Mouse (Mus musculus) neural tube, embryonic 12.5 days (tissue): ENCODE results near the gene Gm20388. TPM values are rescaled to one million over a fixed set of nuclear protein-coding genes. Genes with fewer than 3 reads are reported as not detected.
A peak's percentile ranks its signal among the peaks of the same experiment; 100 is the strongest.

Experiments used
- ATAC-seq: fragments of 200-750 bp; cut with Nextera tagmentation; 2 replicates; pipeline ENCODE4 v1.8.0; 2017; ENCODE audit warnings: low read depth, mild to moderate bottlenecking, moderate TSS enrichment, moderate library complexity; ENCODE audit not compliant: low FRiP score
- H3K27ac ChIP-seq: fragments of 300-500 bp; sonication (generic); 2 replicates; pipeline ENCODE4 v1.5.1; 2016
- H3K27me3 ChIP-seq: fragments of 300-500 bp; sonication (generic); replicated peaks from 2 replicates; pipeline ENCODE4 v1.6.1; 2016; ENCODE audit warnings: mild to moderate bottlenecking
- H3K36me3 ChIP-seq: fragments of 300-500 bp; sonication (generic); 2 replicates; pipeline ENCODE4 v1.6.1; 2016; ENCODE audit warnings: mild to moderate bottlenecking
- H3K4me1 ChIP-seq: fragments of 300-500 bp; sonication (generic); 2 replicates; pipeline ENCODE4 v1.6.1; 2016
- H3K4me2 ChIP-seq: fragments of 300-500 bp; sonication (generic); replicated peaks from 2 replicates; pipeline ENCODE4 v1.6.1; 2016; ENCODE audit warnings: mild to moderate bottlenecking
- H3K4me3 ChIP-seq: fragments of 300-500 bp; sonication (generic); 2 replicates; pipeline ENCODE4 v1.5.1; 2016
- H3K9ac ChIP-seq: fragments of 300-500 bp; sonication (generic); 2 replicates; pipeline ENCODE4 v1.6.1; 2016; ENCODE audit warnings: mild to moderate bottlenecking
- H3K9me3 ChIP-seq: fragments of 300-500 bp; sonication (generic); 2 replicates; pipeline ENCODE4 v1.6.1; 2016; ENCODE audit warnings: mild to moderate bottlenecking
- WGBS: fragments of 180-500 bp; shearing (Covaris S2); methylation state at CpG from one replicate; pipeline ENCODE4 v1.1.7; 2016; 5-methylcytosine and 5-hydroxymethylcytosine counted together
- polyA plus RNA-seq: library from polyadenylated mRNA; unstranded; fragments of >200 nt; fragmentation: Nextera tagmentation; extraction: Ambion mirVana; gene quantifications from 2 replicates; pipeline ENCODE4 v1.2.1, GENCODE M21; 2016

Gene Gm20388
- polyA plus RNA-seq, 1 experiment from 2014 or later = not detected

GRCm38 (mm10) chr8:122735110-122735509 is 2824.5 kb downstream of the Gm20388 start:
- no peak overlapping the region for H3K27ac ChIP-seq

DNA sequence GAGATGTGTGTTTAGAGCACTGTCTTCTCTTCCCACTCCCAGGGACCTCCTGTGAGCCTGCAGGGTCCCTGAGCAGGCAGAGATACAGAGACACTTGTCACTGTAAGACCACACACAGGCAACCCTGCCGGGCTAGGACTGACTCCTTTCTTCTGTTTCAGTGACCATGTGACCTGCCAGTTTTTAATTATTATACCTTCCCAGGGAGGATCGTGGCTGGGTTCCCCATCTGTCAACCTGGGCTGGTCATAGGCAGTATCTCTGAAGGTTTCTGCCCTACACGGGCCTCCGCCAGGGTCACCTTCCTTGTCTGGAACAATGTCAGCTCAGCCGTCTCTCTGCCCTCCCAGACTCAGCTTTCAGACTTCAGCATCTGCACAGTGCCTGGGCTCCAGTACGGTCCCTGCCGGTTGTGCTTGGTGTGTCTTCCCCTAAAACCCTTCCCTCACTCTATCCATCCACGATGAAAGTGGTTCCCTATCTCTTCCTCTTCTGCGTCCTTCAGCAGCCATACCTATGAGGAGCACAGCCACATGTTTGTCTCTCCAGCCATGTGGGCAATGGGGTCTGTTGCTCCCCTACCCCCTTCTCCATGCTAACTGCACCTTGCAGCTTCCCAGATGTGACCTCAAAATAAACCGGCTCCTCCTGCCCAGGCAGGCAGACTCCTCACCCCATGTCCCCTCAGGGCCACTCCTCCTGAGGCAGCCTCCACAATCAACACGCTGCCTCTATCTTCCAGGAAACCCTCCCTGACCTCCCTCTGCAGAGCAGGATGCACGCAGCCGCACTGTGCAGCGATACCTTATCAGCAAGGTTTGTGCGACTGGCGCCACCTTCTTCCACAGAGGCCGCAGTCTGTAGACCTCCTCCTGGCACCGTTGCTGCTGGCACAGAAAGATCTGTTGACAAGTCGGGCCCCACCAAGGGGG is 2825.2 kb downstream of the Gm20388 start:
- Histone ChIP-seq H3K9ac (no peak overlapping the region), H3K4me1 (peaks cover 48% of the 10 kb centered on the region), H3K4me3 (no peak overlapping the region), H3K36me3 (no peaks in the 10 kb centered on the region), H3K4me2 (no peak overlapping the region), H3K9me3 (no peaks in the 10 kb centered on the region), H3K27me3 (no peaks in the 10 kb centered on the region), H3K27ac (no peak overlapping the region)
- ATAC-seq = no peak
- WGBS = 62% methylated on average over 19 of the region's 19 CpGs

More at GRCm38 (mm10) chr8:122735110-122735509, 2824.5 kb downstream of the Gm20388 start:
- no peaks in the 10 kb centered on the region for H3K9me3 ChIP-seq
- no peak overlapping the region for H3K4me2 ChIP-seq
- peaks cover 47% of the 10 kb centered on the region for H3K4me1 ChIP-seq
- no peak overlapping the region for H3K9ac ChIP-seq
- no peaks in the 10 kb centered on the region for H3K27me3 ChIP-seq
- H3K4me3 ChIP-seq = no peak overlapping the region
- ATAC-seq = no peak
- 51% methylated on average over 3 of the region's 3 CpGs for WGBS
- no peaks in the 10 kb centered on the region for H3K36me3 ChIP-seq

GRCm38 (mm10) chr8:122736623-122737022 is 2826.0 kb downstream of the Gm20388 start:
- Histone ChIP-seq H3K4me3 (no peak overlapping the region), H3K9me3 (no peaks in the 10 kb centered on the region), H3K36me3 (no peaks in the 10 kb centered on the region), H3K4me1 (peaks cover 48% of the 10 kb centered on the region), H3K9ac (no peak overlapping the region), H3K27ac (no peak overlapping the region), H3K27me3 (0 out of 2 replicates have a peak, but pooled peaks cover 5% of the 10 kb centered on the region), H3K4me2 (no peak overlapping the region)
- 91% methylated on average over 11 of the region's 11 CpGs for WGBS
- ATAC-seq = no peak

- H3K4me1 ChIP-seq = peaks cover 50% of the 10 kb centered on the region
- H3K9me3 ChIP-seq = no peaks in the 10 kb centered on the region
- no peak overlapping the region for H3K4me2 ChIP-seq
- no peak overlapping the region for H3K9ac ChIP-seq
- no peak overlapping the region for H3K27ac ChIP-seq
- WGBS = 60% methylated on average over 4 of the region's 4 CpGs
- 0 out of 2 replicates have a peak, but pooled peaks cover 5% of the 10 kb centered on the region for H3K27me3 ChIP-seq
- H3K4me3 ChIP-seq = no peak overlapping the region
- H3K36me3 ChIP-seq = no peaks in the 10 kb centered on the region
- ATAC-seq = no peak
Measured at GRCm38 (mm10) chr8:122737071-122737470, 2826.4 kb downstream of the Gm20388 start.

- peaks cover 58% of the 10 kb centered on the region for H3K4me1 ChIP-seq
- no peak overlapping the region for H3K4me2 ChIP-seq
- no peaks in the 10 kb centered on the region for H3K36me3 ChIP-seq
- H3K4me3 ChIP-seq = no peak overlapping the region
- H3K27me3 ChIP-seq = 0 out of 2 replicates have a peak, but pooled peaks cover 5% of the 10 kb centered on the region
- peak overlapping the region; percentile 37; the same call in 1 of the 2 replicates for H3K27ac ChIP-seq
- 79% methylated on average over 6 of the region's 6 CpGs for WGBS
- H3K9ac ChIP-seq = no peak overlapping the region
- H3K9me3 ChIP-seq = no peaks in the 10 kb centered on the region
- no peak for ATAC-seq
Measured at GRCm38 (mm10) chr8:122737886-122738285, 2827.2 kb downstream of the Gm20388 start.

DNA sequence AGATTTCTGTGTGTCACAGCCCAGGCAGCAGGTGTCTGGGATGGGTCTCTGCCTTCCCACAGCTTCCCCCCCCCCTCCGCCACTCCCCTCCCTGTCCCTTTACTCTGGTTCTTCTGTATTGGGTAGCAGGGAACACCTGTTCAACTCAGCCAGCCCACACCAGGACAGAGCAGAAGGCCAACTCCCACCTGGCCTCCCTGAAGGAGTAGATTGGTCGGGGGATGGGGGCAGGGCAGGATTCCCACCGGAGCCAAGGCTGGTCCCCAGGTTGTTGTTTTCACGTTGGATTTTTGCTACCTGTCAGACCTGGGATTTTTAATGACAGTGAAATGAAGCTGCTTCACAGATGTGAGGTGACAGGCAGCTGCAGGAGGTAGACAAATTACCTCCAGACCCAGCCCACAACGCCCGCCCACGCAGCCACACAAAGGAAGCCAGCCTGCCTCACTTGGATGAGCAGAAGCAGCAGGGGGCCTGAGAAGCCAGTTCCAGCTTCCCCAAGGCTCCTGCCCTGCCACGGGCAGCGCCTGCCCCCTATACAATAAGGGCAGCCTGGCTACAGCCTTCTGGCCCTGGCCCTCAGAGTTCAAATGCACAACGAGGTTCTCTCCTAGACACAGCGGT is 2828.6 kb downstream of the Gm20388 start:
- peak; percentile 21; the same call in 1 of the 2 replicates for ATAC-seq
- Histone ChIP-seq H3K27me3 (0 out of 2 replicates have a peak, but pooled peaks cover 5% of the 10 kb centered on the region), H3K9me3 (no peaks in the 10 kb centered on the region), H3K4me3 (no peak overlapping the region), H3K27ac (no peak overlapping the region; the same call in 1 of the 2 replicates), H3K4me1 (peaks cover 69% of the 10 kb centered on the region), H3K9ac (no peak overlapping the region), H3K4me2 (0 out of 2 replicates have a peak overlapping the region, but pooled peaks have one; percentile 27), H3K36me3 (no peaks in the 10 kb centered on the region)
- WGBS = 13% methylated on average over 11 of the region's 11 CpGs

GRCm38 (mm10) chr8:122742471-122742870 is 2831.8 kb downstream of the Gm20388 start:
- WGBS = 16% methylated on average over 19 of the region's 19 CpGs
- Histone ChIP-seq H3K27ac (peak overlapping the region; percentile 60; the same call in 1 of the 2 replicates), H3K4me2 (no peak overlapping the region; the same call in 1 of the 2 replicates), H3K27me3 (0 out of 2 replicates have a peak, but pooled peaks cover 5% of the 10 kb centered on the region), H3K36me3 (no peaks in the 10 kb centered on the region), H3K9ac (0 out of 2 replicates have a peak overlapping the region, but pooled peaks have one; percentile 29), H3K4me1 (peaks cover 81% of the 10 kb centered on the region), H3K9me3 (no peaks in the 10 kb centered on the region), H3K4me3 (no peak overlapping the region)
- no peak for ATAC-seq

DNA sequence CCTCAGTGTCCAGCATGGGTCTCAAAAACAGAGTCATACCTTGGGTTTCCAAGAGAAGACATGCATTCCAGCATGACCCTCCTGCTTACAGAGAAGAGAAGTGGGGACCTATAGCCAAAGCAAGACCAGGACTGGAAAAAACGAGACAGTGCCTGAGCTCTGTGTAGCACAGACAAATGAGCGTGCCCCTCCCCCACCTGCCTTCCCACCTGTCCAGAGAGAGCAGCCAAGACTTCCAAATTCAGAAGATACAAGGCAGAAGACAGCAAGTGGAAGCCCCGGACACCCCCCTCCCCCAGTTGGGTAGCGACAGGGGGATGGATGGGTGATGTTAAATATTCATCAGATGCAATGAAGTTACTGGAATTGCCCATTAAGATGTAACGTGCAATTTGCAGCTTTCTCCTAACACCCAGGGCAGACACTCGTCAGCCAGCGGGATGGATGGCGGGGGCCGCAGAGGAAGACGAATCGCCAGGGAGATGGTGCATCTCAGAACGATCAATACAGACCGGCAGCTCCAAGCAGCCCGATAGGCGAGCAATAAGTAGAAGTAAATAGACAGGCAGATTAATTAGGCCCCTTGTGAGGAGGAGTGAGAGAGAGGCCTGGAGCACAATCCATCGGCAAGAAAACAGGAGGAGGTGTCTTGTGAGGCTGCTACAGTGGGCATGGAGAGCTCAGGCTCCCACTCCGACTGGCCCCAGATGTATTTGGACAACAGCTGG is 2834.5 kb downstream of the Gm20388 start:
- ATAC-seq = peak; percentile 52
- Histone ChIP-seq H3K9ac (0 out of 2 replicates have a peak overlapping the region, but pooled peaks have one; percentile 9), H3K4me1 (peaks cover 71% of the 10 kb centered on the region), H3K4me3 (0 out of 2 replicates have a peak overlapping the region, but pooled peaks have one; percentile 8), H3K9me3 (no peaks in the 10 kb centered on the region), H3K4me2 (peak overlapping the region; percentile 46), H3K36me3 (no peaks in the 10 kb centered on the region), H3K27ac (peak overlapping the region; percentile 91), H3K27me3 (0 out of 2 replicates have a peak, but pooled peaks cover 5% of the 10 kb centered on the region)
- 17% methylated on average over 17 of the region's 17 CpGs for WGBS

- 0 out of 2 replicates have a peak, but pooled peaks cover 5% of the 10 kb centered on the region for H3K27me3 ChIP-seq
- H3K9me3 ChIP-seq = no peaks in the 10 kb centered on the region
- H3K4me1 ChIP-seq = peaks cover 71% of the 10 kb centered on the region
- 6% methylated on average over 16 of the region's 16 CpGs for WGBS
- H3K4me2 ChIP-seq = peak overlapping the region; percentile 46
- H3K9ac ChIP-seq = 0 out of 2 replicates have a peak overlapping the region, but pooled peaks have one; percentile 9
- ATAC-seq = peak; percentile 73
- peak overlapping the region; percentile 91 for H3K27ac ChIP-seq
- H3K4me3 ChIP-seq = 0 out of 2 replicates have a peak overlapping the region, but pooled peaks have one; percentile 8
- H3K36me3 ChIP-seq = no peaks in the 10 kb centered on the region
Measured at GRCm38 (mm10) chr8:122745750-122746275, 2835.2 kb downstream of the Gm20388 start.

GRCm38 (mm10) chr8:122746439-122746838 is 2835.8 kb downstream of the Gm20388 start:
- Histone ChIP-seq H3K4me1 (peaks cover 77% of the 10 kb centered on the region), H3K9ac (no peak overlapping the region), H3K4me3 (no peak overlapping the region), H3K27me3 (no peaks in the 10 kb centered on the region), H3K9me3 (no peaks in the 10 kb centered on the region), H3K4me2 (peak overlapping the region; percentile 46), H3K27ac (peak overlapping the region; percentile 91), H3K36me3 (no peaks in the 10 kb centered on the region)
- WGBS = 38% methylated on average over 7 of the region's 7 CpGs
- ATAC-seq = no peak

DNA sequence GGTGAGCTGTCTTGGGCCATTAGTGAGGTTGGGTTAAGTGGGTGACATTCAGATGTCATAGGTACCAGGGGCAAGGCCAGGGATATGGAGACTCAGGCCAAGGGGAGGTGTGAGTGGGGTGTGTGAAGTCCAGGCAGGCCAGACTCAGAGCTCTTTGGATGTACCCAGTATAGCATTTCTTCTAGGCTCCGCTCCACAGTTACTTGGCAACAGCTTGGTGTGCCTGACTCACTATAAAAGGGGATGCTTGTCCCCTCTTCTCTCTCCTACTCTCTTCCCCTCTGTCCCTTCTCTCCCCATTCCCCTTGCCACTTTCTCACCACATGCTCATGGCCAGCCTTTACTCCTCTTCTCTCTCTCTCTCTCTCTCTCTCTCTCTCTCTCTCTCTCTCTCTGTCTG is 2837.2 kb downstream of the Gm20388 start:
- Histone ChIP-seq H3K4me2 (no peak overlapping the region), H3K27ac (no peak overlapping the region), H3K9me3 (no peaks in the 10 kb centered on the region), H3K27me3 (no peaks in the 10 kb centered on the region), H3K9ac (no peak overlapping the region), H3K36me3 (no peaks in the 10 kb centered on the region), H3K4me1 (peaks cover 70% of the 10 kb centered on the region), H3K4me3 (no peak overlapping the region)
- no peak for ATAC-seq
- WGBS = 100% methylated on average over 1 of the region's 1 CpGs
